Mouse (Mus musculus): ENCODE results near the gene Galntl5.

DNA sequence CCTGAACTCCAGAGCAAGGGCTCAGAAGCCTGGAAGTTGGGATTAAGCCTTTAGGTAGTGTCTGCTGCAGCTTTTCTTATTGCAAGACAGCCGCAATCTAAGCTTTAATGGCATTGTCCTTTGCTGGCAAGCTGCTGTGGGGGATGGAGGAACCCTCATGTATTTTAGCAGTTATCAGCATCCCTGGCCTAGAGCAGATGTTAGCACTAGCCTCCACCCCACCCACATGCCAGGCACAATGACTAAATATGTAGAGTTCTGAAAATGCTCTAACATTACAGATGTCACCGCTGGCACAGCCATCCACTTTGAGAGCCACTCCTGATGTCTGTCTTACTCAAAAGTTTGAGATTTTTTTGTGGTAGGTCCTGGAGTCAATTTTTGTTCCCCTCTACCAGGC, 75.4 kb downstream of the Galntl5 start:
- no peak for TF ChIP-seq POLR2A (IDR thresholded peaks at IDR 0.05; ENCODE audit: borderline replicate concordance, extremely low read depth, low read depth, low read length)
- TF ChIP-seq CTCF (IDR thresholded peaks at IDR 0.05; ENCODE audit: insufficient read depth, low read length) = no peak

Data from lung, adult 2 months (tissue).